Mouse (Mus musculus): ENCODE data around the gene Ppp2r1b.
A peak's percentile ranks its signal among the peaks of the same experiment; 100 is the strongest.
"Not testable (repeated sequence)": the region's sequence is repeated elsewhere in the genome, so short reads cannot be mapped to it uniquely, and the experiment has no call there.

The Ppp2r1b gene

DNA sequence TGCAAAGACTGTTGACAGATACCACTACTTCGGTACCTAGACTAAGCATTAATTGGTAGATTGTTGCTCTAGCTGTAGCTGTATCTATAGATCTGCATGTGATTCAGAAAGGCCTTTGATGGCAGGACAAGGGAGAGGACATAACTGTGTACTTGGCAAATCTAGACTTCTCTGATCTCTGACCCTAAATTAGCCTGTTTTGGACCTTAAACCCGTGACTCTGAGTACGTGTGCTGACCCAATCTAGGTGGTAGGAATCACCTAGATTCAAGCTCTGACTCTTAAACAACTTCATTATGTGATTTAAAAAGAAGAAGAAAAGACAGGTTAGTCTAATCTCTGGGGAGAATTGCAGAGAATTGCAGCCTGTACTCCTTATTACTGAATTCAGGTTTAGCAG, at the start of gene Ppp2r1b:
Gene Ppp2r1b, plus strand, starts transcription at position 221 of the 400 bp plus-strand sequence.
- DNase-seq (ENCODE audit: low read depth) = no peak

GRCm38 (mm10) chr9:50796776-50797175, 48.3 kb upstream of the Ppp2r1b start:
- DNase-seq (ENCODE audit: low read depth) = no peak

DNA sequence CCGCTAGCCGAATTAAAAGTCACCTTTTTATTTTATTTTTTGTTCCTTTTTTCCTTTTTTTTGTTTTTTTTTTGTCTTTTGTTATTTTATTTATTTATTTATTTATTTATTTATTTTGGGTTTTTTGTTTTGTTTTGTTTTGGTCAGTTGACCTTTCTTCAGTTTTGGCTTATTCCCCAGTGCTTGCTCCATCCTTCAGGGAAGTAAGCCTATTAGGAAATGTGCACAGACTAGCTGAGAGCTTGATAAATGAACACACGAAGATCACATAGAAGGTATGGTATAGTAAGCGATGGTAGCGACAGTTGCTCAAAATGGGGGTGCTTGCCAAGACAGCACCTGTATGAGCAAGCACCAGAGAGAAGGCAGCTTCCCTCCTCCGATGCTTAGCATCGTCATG, 47.5 kb upstream of the Ppp2r1b start:
- no peak for DNase-seq (ENCODE audit: low read depth)

DNA sequence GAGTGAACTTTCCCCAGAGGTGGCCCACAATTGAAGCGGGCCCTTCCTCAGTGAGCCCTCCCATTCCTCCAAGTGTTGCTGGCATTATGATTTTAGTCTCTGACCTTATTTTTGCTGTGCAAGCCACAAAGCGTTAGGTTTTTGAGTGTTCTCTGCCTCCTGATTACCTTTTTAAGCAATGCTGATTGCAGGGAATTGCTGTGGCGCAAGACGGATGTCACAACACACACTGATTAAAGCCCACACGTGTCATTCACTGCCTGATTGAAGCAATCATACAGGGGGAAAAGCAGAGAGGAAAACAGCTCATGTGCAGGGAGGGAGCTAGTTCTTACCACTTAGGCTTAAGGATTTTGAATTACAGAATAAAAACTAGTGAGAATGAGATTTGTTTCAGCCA, 46.7 kb upstream of the Ppp2r1b start:
- DNase-seq (ENCODE audit: low read depth) = no peak

DNA sequence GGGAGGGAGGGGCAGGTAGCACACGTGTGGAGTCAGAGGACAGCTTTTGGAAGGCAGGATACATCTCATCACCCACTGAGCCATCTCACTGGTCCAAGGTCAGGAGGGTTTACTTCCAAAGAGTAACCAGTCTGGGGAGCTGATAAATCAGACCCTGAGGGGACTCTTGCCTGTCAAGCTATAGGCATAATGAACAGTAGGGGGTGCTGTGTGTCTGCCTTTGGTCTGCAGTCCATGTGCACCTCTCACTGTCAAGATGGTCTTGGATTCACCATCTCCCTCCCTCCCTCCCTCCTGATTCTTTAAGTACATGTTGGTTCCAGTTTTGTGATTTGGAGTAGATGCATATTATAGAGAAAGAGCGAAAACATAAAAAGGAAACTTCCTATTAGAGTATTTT, 44.1 kb upstream of the Ppp2r1b start:
- DNase-seq (ENCODE audit: low read depth) = peak; percentile 48

- DNase-seq (ENCODE audit: low read depth) = peak; percentile 24
These were observed 41.9 kb upstream of the Ppp2r1b start for GRCm38 (mm10) chr9:50803055-50803671.

DNA sequence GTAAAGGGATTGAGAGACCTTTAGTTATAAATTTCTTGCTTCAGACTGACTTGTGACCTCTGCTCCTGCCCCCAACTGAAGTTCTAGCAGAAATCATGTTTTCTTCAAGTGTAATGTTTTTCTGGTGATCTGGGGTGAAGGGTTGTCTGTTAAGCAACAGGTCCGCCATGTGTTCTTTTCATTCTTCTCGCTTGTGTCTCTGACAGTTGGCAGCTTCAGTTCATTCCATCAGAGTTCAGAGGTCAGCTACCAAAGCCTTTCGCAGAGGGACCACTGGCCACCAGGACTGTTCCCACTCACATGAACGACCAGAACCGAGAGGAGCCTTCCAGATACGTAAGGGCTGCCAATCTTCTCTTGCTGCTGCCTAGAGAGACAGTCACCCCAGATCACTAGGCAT, 36.6 kb upstream of the Ppp2r1b start:
- no peak for DNase-seq (ENCODE audit: low read depth)

DNA sequence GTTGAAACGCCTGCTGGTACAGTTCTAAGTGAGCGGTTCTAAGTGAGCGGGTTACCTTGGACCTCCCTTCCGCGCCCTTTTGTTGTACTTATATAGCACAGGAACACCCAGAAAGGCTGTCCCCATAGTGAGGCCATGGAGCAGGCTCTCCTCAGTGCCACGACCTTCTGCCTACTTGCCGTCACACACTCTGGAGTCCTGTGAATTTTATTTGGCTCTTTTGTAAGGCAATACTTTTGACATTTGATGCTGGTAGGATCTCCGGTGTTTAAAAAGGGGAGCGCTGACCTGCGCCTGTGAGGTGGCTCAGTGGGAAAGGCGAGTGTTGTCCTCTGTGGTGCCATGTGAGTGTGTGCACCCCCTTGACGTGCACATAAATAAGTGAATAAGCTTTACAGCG, 36.0 kb upstream of the Ppp2r1b start:
- DNase-seq (ENCODE audit: low read depth) = no peak

- DNase-seq (ENCODE audit: low read depth) = peak; percentile 64
These were observed 33.9 kb upstream of the Ppp2r1b start for GRCm38 (mm10) chr9:50811187-50811586.

DNA sequence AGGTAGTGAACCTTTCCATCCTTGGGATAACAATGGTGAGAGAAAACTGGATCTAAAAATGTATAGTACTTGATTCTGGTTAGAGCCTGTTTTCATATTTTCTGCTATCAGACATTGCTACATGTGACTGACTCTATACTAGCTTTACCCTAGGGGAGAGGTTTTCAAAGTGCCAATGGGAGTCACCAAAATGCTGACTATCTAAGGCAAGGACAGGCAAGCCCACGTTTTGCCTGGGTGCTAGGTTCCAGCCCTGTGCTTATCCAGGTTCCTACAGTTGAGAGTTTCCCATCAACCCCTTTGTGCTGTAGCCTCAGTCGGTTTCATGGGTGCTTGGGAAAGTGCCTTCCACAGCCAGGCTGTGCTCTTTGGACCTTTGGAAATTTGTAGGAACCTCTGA, 33.4 kb upstream of the Ppp2r1b start:
- no peak for DNase-seq (ENCODE audit: low read depth)

GRCm38 (mm10) chr9:50813796-50814195, 31.3 kb upstream of the Ppp2r1b start:
- DNase-seq (ENCODE audit: low read depth) = no peak

DNA sequence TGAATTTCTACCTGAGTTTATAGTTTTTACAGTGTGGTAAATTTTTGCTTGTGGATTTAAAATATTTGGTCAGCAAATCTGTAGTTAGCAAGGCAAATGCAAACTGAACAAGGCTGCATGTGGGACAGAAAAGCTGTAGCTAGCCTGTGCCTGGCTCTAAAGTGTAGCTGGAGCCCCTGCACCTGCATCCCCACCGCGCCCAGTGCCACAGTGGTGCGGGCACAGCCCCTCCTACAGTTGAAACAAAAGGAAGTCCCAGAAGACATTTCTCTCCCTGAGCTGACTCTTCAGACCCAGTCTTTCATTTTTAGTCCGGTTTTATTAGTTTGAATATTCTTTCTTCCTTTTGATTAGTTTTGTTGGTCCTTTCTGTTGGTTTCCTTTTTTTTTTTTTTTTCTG, 29.4 kb upstream of the Ppp2r1b start:
- no peak for DNase-seq (ENCODE audit: low read depth)

GRCm38 (mm10) chr9:50816512-50816911, 28.6 kb upstream of the Ppp2r1b start:
- DNase-seq (ENCODE audit: low read depth) = no peak

- no peak for DNase-seq (ENCODE audit: low read depth)
These were observed 27.1 kb upstream of the Ppp2r1b start for GRCm38 (mm10) chr9:50818050-50818449.

GRCm38 (mm10) chr9:50819716-50820115, 25.4 kb upstream of the Ppp2r1b start:
- no peak for DNase-seq (ENCODE audit: low read depth)

DNA sequence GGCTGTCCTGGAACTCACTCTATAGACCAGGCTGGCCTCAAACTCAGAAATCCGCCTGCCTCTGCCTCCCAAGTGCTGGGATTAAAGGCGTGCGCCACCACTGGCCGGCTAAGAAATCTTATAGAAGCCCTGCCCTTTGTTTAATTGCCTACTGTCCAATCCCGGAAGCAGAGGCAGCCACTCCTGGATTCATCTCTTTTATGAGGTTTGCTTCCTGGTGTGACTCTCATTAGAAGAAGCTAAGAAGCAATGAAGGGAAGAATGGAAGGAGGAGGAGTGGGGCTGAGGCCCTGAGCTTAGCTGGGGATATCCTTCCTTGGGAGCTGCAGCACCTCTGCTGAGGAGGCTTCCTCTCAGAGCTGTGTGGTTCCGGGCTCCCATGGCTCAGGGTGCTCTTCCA, 23.4 kb upstream of the Ppp2r1b start:
- no peak for DNase-seq (ENCODE audit: low read depth)

DNA sequence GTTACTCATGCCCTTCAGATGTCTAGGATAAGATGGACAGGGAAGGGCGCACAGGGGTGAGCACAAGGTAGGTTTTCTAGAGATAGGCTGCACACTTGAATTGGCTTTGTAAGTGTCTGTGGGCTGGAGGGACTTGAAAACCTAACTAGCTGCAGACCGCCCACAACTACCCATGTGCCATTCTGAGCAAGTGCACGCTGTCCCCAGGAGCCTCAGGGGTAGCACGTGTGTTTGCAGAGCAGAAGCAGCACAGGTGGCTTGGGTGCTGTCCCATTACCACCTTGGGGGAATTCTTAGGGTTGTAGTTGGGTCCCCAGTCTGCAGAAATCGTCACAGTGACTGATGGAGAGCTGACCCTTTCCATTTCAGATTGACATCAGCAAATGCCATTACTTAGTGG, 22.9 kb upstream of the Ppp2r1b start:
- DNase-seq (ENCODE audit: low read depth) = no peak

DNA sequence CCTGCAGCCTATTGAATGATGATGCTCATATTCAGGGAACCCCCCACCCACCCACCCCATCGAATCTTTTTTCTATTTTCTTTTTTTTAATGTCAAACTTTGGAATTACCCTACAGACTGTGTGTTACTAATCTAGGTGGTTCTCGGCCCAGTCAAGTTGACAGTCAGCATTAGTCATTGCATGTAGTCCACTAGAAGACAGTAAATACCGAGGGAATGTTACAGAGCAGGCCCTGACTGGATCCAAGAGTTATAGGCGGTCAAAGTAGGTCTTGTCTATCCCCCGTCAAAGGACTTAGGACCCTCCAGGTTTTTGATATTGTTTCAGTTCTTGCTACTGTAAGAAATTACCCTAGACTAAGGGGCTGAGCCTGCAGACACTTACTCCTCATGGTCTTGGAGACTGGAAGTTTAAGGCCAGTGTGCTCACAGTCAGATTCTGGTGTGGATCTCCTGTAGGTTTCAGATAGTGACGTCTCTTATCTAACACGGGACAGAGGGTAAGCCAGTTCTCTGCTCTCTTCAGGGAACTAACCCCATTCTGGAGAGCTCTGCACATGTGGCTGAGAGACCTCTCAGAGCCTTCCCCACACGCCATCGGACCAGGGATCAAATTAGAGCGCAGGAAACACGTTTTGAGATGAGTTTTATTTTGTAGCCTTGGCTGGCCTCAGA, 21.2 kb upstream of the Ppp2r1b start:
- DNase-seq (ENCODE audit: low read depth) = peak; percentile 64

DNA sequence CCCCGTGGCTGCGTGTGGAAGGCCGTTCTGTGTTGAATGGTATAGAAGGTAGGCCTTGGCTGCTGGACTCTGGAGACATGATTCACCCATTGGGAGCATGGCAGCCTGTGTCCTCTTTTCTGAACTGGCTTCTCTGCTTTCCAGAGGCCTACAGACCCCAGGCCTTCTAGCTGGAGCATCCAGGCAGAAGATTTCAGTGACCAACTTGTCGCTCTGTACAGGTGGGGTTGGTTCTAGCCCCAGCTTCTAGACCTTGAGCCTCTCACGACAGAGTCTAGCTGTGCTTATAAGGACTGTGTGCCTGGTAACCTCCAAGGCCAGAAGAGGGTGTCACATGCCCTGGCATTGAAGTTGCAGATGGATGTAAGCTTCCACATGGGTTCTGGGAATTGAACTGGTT, 13.6 kb upstream of the Ppp2r1b start:
- no peak for DNase-seq (ENCODE audit: low read depth)

DNA sequence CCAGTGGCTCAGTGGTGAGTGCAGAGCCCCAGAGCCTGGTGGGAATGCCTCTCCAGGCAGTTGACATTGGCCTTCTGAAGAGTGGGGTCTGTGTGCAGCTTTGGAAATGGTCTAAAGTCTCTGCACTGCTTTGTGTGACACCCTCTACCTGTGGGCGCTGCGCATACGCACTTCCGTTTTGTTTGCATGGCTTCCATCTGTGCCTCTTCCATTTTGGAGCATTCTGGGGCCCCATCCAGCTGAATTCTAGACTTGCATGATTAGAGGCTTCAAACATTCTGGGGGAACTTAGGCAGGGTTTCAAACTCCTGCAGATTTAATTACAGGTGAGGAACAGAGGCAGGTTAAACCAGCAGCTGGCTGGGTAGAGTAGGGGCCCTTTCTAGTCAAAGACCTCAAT, 12.9 kb upstream of the Ppp2r1b start:
- no peak for DNase-seq (ENCODE audit: low read depth)

DNA sequence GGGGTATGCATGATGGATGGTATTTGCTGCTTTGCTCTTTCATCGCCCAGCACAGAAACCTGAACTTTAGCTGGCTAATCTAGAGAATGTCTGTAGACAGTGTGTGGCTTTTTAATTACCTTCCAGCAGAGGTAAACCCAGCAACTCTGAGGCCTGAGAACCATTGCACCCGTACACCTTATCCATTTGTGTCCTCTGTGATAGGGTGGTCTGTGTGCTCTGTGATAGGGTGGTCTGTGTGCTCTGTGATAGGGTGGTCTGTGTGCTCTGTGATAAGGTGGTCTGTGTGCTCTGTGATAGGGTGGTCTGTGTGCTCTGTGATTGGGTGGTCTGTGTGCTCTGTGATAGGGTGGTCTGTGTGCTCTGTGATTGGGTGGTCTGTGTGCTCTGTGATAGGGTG, 12.5 kb upstream of the Ppp2r1b start:
- DNase-seq (ENCODE audit: low read depth) = not testable (repeated sequence)

GRCm38 (mm10) chr9:50833786-50834185, 11.3 kb upstream of the Ppp2r1b start:
- DNase-seq (ENCODE audit: low read depth) = no peak

DNA sequence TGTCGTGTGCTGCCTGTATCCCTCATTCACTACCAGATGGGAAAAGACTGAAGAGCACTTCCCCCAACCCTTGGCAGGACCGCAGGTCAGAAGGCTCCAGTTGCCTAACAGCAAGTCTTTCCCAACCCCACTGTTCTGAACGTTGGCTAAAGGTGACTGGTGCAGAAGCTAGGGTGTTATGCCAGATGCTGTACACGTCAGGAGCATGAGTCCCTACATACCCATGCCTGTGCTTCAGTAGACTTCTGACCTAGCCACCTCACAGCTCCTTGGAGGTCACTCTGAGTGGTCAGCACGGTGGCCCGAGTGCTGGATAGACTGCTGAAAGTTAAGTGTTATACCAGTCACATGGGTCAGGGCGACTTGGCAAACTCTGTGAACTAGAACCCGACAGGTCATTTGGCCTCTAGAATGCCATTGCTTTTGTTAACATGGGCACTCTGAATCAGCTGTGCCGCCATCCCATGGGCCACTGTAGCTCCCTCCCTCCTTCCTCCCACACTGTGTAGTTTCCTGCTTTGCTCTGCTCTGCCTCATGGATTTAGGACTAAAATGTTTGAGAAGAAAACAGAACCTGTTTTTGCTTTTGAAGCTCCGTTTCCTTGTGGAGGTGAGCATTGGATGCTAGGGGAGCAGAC, 9.9 kb upstream of the Ppp2r1b start:
- DNase-seq (ENCODE audit: low read depth) = no peak

- DNase-seq (ENCODE audit: low read depth) = no peak
These were observed 9.0 kb upstream of the Ppp2r1b start for GRCm38 (mm10) chr9:50836097-50836496.

Measured in c-Kit-positive CD71-positive TER-119-negative erythroid progenitor cells, embryonic 14.5 days (primary cell).